Mouse (Mus musculus): ENCODE results near the gene Rnpc3. TPM values are rescaled to one million over a fixed set of nuclear protein-coding genes. Genes with fewer than 3 reads are reported as not detected.

Gene Rnpc3
- 34.9 and 43.9 TPM in 2 replicates for polyA plus RNA-seq (2012; rRNA removed)

DNA sequence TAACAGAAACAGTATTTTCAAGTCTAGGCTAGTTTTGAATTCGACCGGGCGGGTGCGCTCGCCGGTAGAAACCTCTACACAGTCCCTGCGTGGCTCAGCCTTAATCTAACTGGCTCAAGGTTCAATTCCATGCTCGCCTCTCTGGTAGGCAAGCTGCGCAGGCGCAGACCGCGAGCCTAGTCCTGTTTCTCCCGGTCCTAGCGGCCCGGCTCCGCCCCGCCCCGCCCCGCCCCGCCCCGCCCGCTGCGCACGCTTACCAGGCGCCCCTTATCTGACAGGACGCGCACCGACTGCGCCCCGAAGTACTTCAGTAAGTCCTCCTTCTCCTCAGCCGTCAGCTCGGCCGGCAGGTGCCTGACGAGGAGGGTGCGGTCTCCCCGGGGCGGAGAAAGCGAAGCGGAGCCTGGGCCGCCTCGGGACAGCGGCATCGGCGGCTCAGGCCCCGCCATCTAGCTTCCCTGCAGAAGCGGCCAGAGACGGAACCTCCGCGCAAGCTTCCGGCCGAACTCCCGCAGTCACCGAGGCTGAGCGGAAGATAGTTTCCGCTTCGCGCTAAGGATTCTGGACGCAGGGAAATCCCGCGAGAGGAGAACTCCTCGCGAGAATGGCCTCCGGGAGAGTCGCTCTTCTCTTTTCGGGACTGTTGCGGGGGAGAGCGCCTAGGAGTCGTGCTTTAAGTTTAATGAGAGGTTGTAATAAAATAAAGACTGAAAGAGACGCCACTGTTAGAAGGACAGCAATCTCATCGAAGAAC, at the start of gene Rnpc3:
Rnpc3 (minus strand) TSS at position 544 of the 754 bp plus-strand sequence.

DNA sequence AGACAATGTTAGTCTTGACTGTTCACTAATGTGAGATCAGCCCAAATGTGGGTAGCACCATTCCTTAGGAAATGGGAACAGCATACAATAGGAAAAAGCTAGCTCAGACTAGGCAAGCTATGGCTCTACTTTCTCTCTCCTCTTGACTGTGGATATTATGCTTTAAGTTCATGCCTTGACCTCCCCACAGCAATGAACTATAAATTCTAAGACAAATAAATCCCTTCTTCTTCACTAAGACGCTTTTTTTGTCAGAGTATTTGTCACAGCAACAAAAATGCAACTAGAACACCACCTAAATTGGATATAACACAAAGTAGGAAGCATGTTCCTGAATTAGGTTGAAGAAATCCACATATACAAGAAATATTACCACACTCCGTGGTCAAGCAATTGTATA, 23.4 kb downstream of the Rnpc3 start, which contains the start of gene Amy1:
Amy1 (minus strand) TSS at position 101 of the 400 bp plus-strand sequence.

Other genes starting within 250 kb of the Rnpc3 start
- not detected in 2 replicates for gene Amy2a1, start 97.7 kb downstream of the Rnpc3 start, polyA plus RNA-seq (2012; rRNA removed)
- 5.7 and 5.8 TPM in 2 replicates for gene Amy1, start 23.4 kb downstream of the Rnpc3 start, polyA plus RNA-seq (2012; rRNA removed)